Mouse (Mus musculus): Measurements from ENCODE around the gene Rnf144a. TPM values are rescaled to one million over a fixed set of nuclear protein-coding genes. Genes with fewer than 3 reads are reported as not detected.

Rnf144a gene
- 23.4 TPM for polyA plus RNA-seq (2014; fragmentation: Illumina TruSeq; extraction: RNeasy Lipid Tissue Mini Kit (QIAGEN cat#74804); ENCODE audit: low read depth, low replicate concordance)

DNA sequence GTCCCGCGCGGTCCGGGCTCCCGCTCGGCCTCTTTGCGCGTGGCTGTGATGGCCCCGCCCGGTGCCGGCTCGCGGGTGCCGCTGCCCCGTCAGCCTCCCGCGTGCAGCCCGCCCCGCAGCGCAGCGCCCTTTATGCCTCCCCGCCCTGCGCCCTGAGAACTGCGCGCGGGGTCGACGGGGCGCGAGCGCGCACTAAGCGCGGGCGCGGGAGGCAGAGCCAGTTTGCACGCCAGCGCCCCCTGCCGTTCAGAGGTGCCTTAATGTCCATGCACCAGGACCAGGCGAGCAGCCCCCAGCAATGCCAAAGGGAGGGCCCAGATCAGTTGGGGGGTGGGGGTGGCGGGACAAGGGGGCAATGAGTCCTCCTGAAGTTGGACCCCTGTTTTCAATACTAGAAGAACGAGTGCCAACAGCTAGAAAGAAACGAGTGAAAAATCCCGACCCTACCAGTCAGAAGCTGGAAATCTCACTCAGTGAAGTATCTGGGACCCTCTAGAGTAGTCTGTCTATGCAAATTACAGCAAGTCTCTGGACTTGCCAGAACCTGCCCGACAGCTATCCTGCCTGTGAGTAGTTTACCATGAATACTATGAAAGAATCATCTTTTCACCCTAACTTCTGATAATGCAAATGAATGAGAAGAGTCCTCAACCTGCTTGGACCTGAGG is at the start of gene Rnf144a:
Gene Rnf144a (minus strand): TSS at position 151 of the 668 bp plus-strand sequence.

DNA sequence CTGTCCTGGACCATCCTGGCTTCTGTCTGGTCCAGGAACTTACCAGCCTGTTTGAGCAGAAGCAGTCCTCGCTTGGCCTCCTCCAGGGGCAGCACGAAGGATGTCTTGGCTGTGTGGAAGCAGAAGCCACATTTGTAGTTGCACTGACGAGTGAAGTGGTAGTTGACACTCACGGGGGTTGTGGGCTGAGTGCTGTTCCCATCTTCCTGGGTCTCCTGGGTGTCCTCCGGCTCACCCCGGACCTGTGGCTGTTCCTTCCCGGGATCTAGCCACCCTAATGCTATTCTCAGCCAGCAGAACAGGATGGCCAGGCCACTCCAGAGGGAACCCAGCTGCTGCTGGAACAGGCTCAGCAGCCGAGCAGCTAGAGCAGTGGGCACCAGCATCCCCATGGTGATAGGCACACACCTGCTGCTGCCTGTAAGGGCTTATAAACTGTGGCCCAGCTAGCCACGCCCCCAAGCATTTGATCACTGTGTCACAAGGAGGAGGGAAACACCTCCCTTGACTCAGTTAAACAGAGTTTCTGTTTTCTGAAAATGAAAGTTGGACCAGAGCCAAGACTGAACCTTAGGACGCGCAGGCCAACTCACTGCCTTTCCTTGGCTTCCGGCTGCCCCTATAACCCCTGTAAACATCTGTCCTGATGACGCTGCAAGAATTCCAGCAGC is 41.1 kb upstream of the Rnf144a start, which contains the start of gene Rsad2:
Gene Rsad2 (minus strand): TSS at position 425 of the 671 bp plus-strand sequence.

Other genes with a start within 250 kb of the Rnf144a start
- 0.25 TPM for gene Rsad2, start 41.2 kb upstream of the Rnf144a start, polyA plus RNA-seq (2014; fragmentation: Illumina TruSeq; extraction: RNeasy Lipid Tissue Mini Kit (QIAGEN cat#74804); ENCODE audit: low read depth, low replicate concordance)
- 3.2 TPM for gene Cmpk2, start 54.0 kb upstream of the Rnf144a start, polyA plus RNA-seq (2014; fragmentation: Illumina TruSeq; extraction: RNeasy Lipid Tissue Mini Kit (QIAGEN cat#74804); ENCODE audit: low read depth, low replicate concordance)